Mouse (Mus musculus) liver, embryonic 12.5 days (tissue): ENCODE measurements at regions not wholly inside any gene's neighbourhood (a gene's known extent, or its start where the extent isn't known, plus 50 kb on each side); places are given as distances from the start of the nearest gene placed in this dataset.

Experiments
- ATAC-seq: fragments of 200-750 bp; cut with Nextera tagmentation; 2 replicates; pipeline ENCODE4 v1.8.0; 2017; ENCODE audit warnings: moderate number of reproducible peaks, mild to moderate bottlenecking, moderate library complexity
- H3K27ac ChIP-seq: fragments of 300-500 bp; sonication (generic); 2 replicates; pipeline ENCODE4 v1.5.1; 2016; ENCODE audit warnings: mild to moderate bottlenecking
- H3K27me3 ChIP-seq: fragments of 300-500 bp; sonication (generic); replicated peaks from 2 replicates; pipeline ENCODE4 v1.6.1; 2016; ENCODE audit warnings: mild to moderate bottlenecking, moderate library complexity
- H3K36me3 ChIP-seq: fragments of 300-500 bp; sonication (generic); 2 replicates; pipeline ENCODE4 v1.6.1; 2016; ENCODE audit warnings: mild to moderate bottlenecking, moderate library complexity
- H3K4me1 ChIP-seq: fragments of 300-500 bp; sonication (generic); 2 replicates; pipeline ENCODE4 v1.6.1; 2016
- H3K4me2 ChIP-seq: fragments of 300-500 bp; sonication (generic); 2 replicates; pipeline ENCODE4 v1.6.1; 2016; ENCODE audit warnings: mild to moderate bottlenecking, moderate library complexity
- H3K4me3 ChIP-seq: fragments of 300-500 bp; sonication (generic); 2 replicates; pipeline ENCODE4 v1.5.1; 2016; ENCODE audit warnings: mild to moderate bottlenecking, moderate library complexity
- H3K9ac ChIP-seq: fragments of 300-500 bp; sonication (generic); 2 replicates; pipeline ENCODE4 v1.6.1; 2016; ENCODE audit warnings: mild to moderate bottlenecking, moderate library complexity
- H3K9me3 ChIP-seq: fragments of 300-500 bp; sonication (generic); replicated peaks from 2 replicates; pipeline ENCODE4 v1.6.1; 2016; ENCODE audit warnings: mild to moderate bottlenecking, moderate library complexity
- WGBS: fragments of 180-500 bp; shearing (Covaris S2); methylation state at CpG from one replicate; pipeline ENCODE4 v1.1.7; 2016; ENCODE audit not compliant: insufficient replicate concordance; 5-methylcytosine and 5-hydroxymethylcytosine counted together

DNA sequence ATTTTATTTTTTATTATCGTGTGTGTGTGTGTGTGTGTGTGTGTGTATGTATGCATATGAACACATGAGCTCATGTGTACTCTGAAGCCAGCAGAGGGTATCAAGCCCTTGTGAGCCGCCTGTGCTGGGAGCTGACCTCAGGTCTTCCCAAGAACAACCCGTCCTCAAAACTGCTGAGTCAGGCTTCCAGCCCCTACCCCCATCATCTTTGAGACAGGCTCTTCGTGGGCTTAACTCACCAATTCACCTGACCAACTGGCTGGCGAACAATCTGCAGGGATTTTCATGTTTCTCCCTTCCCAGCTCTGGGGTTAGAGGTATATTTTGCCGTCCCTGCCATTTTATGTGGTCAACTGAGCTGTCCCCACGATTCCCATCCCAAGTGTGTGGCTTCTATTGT, 107.7 kb upstream of the Ubr2 start:
- 53% methylated on average over 7 of the region's 7 CpGs for WGBS
- Histone ChIP-seq H3K4me1 (no peaks in the 10 kb centered on the region), H3K4me3 (no peak overlapping the region), H3K9me3 (no peaks in the 10 kb centered on the region), H3K27ac (no peak overlapping the region), H3K4me2 (no peak overlapping the region), H3K36me3 (no peaks in the 10 kb centered on the region), H3K9ac (no peak overlapping the region), H3K27me3 (no peaks in the 10 kb centered on the region)
- ATAC-seq = no peak

GRCm38 (mm10) chr17:47115754-47116153, 105.4 kb upstream of the Ubr2 start:
- no peak for ATAC-seq
- Histone ChIP-seq H3K4me2 (no peak overlapping the region), H3K9me3 (no peaks in the 10 kb centered on the region), H3K27me3 (no peaks in the 10 kb centered on the region), H3K4me3 (no peak overlapping the region), H3K27ac (no peak overlapping the region), H3K4me1 (no peaks in the 10 kb centered on the region), H3K36me3 (no peaks in the 10 kb centered on the region), H3K9ac (no peak overlapping the region)
- WGBS = 39% methylated on average over 13 of the region's 13 CpGs

GRCm38 (mm10) chr17:47115141-47115540, 104.8 kb upstream of the Ubr2 start:
- no peaks in the 10 kb centered on the region for H3K27me3 ChIP-seq
- no peak for ATAC-seq
- H3K27ac ChIP-seq = no peak overlapping the region

GRCm38 (mm10) chr17:47114736-47115135, 104.4 kb upstream of the Ubr2 start:
- WGBS = 73% methylated on average over 7 of the region's 7 CpGs
- Histone ChIP-seq H3K36me3 (no peaks in the 10 kb centered on the region), H3K4me3 (no peak overlapping the region), H3K9me3 (no peaks in the 10 kb centered on the region), H3K27ac (no peak overlapping the region), H3K4me2 (no peak overlapping the region), H3K27me3 (no peaks in the 10 kb centered on the region), H3K4me1 (no peaks in the 10 kb centered on the region), H3K9ac (no peak overlapping the region)
- ATAC-seq = no peak

More at GRCm38 (mm10) chr17:47115141-47115540, 104.8 kb upstream of the Ubr2 start:
- WGBS = 73% methylated on average over 5 of the region's 5 CpGs
- Histone ChIP-seq H3K4me1 (no peaks in the 10 kb centered on the region), H3K4me3 (no peak overlapping the region), H3K9ac (no peak overlapping the region), H3K4me2 (no peak overlapping the region), H3K36me3 (no peaks in the 10 kb centered on the region), H3K9me3 (no peaks in the 10 kb centered on the region)

DNA sequence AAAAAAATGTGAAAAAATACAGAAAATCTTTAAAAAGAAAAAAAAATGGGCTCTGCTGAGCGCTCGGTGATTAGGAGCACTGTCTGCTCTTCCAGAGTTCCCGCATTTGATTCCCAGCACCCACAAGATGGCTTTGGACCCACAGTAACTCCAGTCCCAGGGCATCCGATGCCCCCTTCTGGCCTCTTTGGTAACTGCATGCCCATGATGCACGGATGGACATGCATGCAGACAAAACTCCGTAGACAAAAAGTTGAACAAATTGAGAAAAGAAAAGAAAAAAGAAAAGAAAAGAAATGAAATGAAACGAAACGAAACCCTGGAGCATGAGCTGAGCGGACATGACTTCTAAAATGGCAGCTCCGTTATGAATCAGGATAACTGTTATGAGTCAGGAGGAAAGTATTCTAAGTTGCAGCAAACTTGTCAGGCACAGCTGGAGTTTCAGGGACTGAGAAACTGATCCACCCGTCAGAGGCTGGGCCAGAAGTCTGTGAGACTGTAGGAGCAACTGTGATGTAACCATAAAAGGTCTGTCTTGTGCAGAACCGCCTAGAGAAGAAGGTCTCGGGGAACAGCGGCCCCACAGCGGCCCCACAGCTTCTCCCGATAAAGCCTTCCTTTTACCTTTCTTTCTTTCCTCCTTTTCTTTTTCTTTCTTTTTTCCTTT, 102.3 kb upstream of the Ubr2 start:
- no peak for ATAC-seq
- H3K4me3 ChIP-seq = no peak overlapping the region
- WGBS = 79% methylated on average over 16 of the region's 16 CpGs

DNA sequence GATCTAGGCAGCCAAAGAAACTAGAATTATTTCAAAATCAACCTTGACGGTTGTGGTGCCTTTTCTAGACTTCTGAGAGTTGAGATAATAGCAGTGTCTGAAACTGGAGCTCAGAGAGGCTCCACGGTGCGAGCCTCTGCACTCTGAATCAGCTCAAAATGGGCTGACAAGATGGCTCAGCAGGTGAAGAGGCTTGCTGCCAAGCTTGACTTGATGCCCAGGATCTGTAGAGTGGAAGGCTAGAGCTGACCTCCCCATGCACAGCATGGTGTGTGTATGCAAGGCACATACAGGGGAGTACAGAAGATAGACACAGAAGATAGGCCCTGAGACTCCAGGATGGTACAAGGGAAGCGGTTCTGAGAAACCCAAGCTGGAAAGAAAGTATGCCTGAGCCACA, 100.5 kb upstream of the Ubr2 start:
- Histone ChIP-seq H3K36me3 (no peaks in the 10 kb centered on the region), H3K9me3 (no peaks in the 10 kb centered on the region), H3K27ac (no peak overlapping the region), H3K9ac (no peak overlapping the region), H3K4me3 (no peak overlapping the region), H3K27me3 (no peaks in the 10 kb centered on the region), H3K4me2 (no peak overlapping the region), H3K4me1 (no peaks in the 10 kb centered on the region)
- WGBS = 72% methylated on average over 4 of the region's 4 CpGs
- no peak for ATAC-seq

More for the DNA sequence above, 102.3 kb upstream of the Ubr2 start:
- no peaks in the 10 kb centered on the region for H3K9me3 ChIP-seq
- H3K4me1 ChIP-seq = no peaks in the 10 kb centered on the region
- H3K36me3 ChIP-seq = no peaks in the 10 kb centered on the region
- no peaks in the 10 kb centered on the region for H3K27me3 ChIP-seq
- no peak overlapping the region for H3K9ac ChIP-seq
- no peak overlapping the region for H3K4me2 ChIP-seq
- H3K27ac ChIP-seq = no peak overlapping the region

DNA sequence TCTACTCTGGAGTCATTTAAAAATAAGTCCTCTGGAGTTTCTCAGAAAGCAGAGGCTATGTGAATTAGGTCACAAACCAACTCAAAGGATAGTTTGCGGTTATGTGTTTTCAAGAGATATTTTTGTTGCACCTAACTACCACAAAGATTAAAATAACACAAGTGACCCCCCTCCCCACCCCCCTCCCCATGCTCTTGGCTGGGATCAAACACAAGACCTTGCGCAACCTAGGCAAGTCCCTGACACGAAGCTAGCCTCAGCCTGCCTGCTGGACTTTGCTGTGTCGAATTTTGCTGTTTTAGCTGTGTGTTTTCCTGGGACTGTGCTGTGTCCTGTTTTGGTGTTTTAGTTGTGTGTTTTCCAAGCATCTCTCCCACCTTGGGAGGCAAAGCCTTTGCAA, 94.0 kb upstream of the Ubr2 start:
- H3K4me1 ChIP-seq = no peaks in the 10 kb centered on the region; the same call in 1 of the 2 replicates
- 64% methylated on average over 4 of the region's 4 CpGs for whole genome bisulfite sequencing

GRCm38 (mm10) chr17:47095191-47095590, 84.8 kb upstream of the Ubr2 start:
- H3K27me3 ChIP-seq = 0 out of 2 replicates have a peak, but pooled peaks cover 6% of the 10 kb centered on the region
- no peaks in the 10 kb centered on the region for H3K36me3 ChIP-seq
- H3K9ac ChIP-seq = no peak overlapping the region
- 0 out of 2 replicates have a peak, but pooled peaks cover 1% of the 10 kb centered on the region for H3K9me3 ChIP-seq
- ATAC-seq = no peak
- no peak overlapping the region for H3K27ac ChIP-seq
- H3K4me2 ChIP-seq = no peak overlapping the region
- WGBS = 63% methylated on average over 3 of the region's 3 CpGs
- H3K4me1 ChIP-seq = no peaks in the 10 kb centered on the region
- H3K4me3 ChIP-seq = no peak overlapping the region

More for the DNA sequence above, 94.0 kb upstream of the Ubr2 start:
- ATAC-seq = no peak
- Histone ChIP-seq H3K4me2 (no peak overlapping the region), H3K4me3 (no peak overlapping the region), H3K27me3 (0 out of 2 replicates have a peak, but pooled peaks cover 6% of the 10 kb centered on the region), H3K9me3 (no peaks in the 10 kb centered on the region), H3K27ac (no peak overlapping the region), H3K9ac (no peak overlapping the region), H3K36me3 (no peaks in the 10 kb centered on the region)

GRCm38 (mm10) chr17:47092076-47092475, 81.7 kb upstream of the Ubr2 start:
- H3K27ac ChIP-seq = no peak overlapping the region
- H3K4me2 ChIP-seq = no peak overlapping the region
- no peaks in the 10 kb centered on the region for H3K27me3 ChIP-seq
- no peaks in the 10 kb centered on the region for H3K4me1 ChIP-seq
- no peaks in the 10 kb centered on the region for H3K36me3 ChIP-seq
- no peak for ATAC-seq
- no peak overlapping the region for H3K9ac ChIP-seq
- no peak overlapping the region for H3K4me3 ChIP-seq
- 81% methylated on average over 9 of the region's 9 CpGs for WGBS
- peaks cover 20% of the 10 kb centered on the region; the same call in 1 of the 2 replicates for H3K9me3 ChIP-seq

DNA sequence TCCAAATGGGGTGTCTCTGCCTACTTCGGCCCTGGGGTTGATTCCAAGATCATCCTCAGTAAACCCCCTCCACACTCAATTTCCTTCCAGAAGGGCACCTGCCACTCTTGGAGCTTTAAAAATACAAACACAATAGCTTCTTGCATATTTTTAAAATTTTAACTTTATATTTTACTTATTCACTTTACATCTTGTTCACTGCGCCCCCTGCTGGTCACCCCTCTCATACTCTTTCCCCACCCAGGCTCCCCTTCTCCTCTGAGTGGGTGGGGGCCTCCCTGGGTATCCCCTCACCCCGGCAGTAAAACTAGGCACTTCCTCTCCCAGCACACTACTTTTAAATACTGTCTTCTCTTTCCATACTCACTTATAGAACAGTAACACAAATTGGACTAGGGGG, 79.4 kb upstream of the Ubr2 start:
- H3K27me3 ChIP-seq = no peaks in the 10 kb centered on the region
- H3K27ac ChIP-seq = no peak overlapping the region
- H3K4me1 ChIP-seq = no peaks in the 10 kb centered on the region
- WGBS = 61% methylated on average over 3 of the region's 3 CpGs
- no peak overlapping the region for H3K4me3 ChIP-seq
- ATAC-seq = no peak
- H3K36me3 ChIP-seq = no peaks in the 10 kb centered on the region
- H3K9ac ChIP-seq = no peak overlapping the region
- H3K9me3 ChIP-seq = peaks cover 26% of the 10 kb centered on the region
- H3K4me2 ChIP-seq = no peak overlapping the region

DNA sequence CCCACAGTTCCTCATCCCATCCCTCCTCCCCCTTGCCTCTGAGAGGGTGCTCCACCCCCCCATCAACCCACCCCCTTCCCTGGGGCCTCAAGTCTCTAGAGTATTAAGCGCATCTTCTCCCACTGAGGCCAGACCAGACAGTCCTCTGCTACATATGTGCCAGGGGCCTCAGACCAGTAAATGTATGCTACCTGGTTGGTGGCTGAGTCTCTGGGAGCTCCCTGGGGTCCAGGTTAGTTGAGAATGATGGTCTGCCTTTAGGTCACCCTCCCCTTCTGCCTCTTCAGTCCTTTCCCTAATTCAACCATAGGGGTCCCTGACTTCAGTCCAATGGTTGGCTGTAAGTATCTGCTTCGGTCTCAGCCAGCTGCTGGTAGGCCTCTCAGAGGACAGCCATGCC, 58.9 kb upstream of the Ubr2 start:
- no peak overlapping the region for H3K27ac ChIP-seq
- H3K36me3 ChIP-seq = no peaks in the 10 kb centered on the region
- ATAC-seq = no peak
- 83% methylated on average over 2 of the region's 2 CpGs for WGBS
- no peak overlapping the region for H3K9ac ChIP-seq
- H3K4me3 ChIP-seq = no peak overlapping the region
- H3K4me2 ChIP-seq = no peak overlapping the region
- no peaks in the 10 kb centered on the region for H3K9me3 ChIP-seq
- no peaks in the 10 kb centered on the region for H3K27me3 ChIP-seq
- no peaks in the 10 kb centered on the region for H3K4me1 ChIP-seq

DNA sequence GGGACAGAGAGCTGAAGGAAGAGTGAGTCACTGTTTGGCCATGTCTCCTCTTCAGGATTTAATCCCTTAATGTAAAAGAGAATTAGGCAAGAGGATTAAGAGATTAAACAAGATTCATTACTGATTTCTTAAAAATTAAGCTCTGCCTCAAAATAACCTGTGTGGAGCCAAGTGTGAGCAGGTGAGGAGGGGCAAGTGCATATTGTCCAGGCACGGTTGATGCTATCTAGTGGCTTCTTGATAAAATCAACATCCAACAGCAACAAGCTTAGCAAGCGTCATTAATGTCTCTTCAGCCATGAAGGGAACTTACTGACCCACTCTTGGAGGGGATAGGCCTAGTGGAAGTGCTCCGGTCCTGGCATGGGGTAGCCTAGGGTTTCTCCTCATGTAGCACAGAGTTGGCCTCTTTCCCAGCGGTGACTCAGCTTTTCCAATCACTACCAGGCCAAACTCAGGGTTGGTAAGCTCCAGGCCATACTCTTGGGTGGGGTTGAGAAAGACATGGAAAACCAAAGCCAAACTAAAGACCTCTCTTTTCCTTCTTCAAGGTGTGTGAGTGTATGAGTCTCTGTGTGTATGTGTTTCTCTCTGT, 55.0 kb upstream of the Ubr2 start:
- Histone ChIP-seq H3K27ac (no peak overlapping the region), H3K36me3 (no peaks in the 10 kb centered on the region), H3K4me1 (no peaks in the 10 kb centered on the region), H3K9ac (no peak overlapping the region), H3K9me3 (no peaks in the 10 kb centered on the region), H3K4me3 (no peak overlapping the region), H3K4me2 (no peak overlapping the region), H3K27me3 (no peaks in the 10 kb centered on the region)
- WGBS = 58% methylated on average over 4 of the region's 4 CpGs
- no peak for ATAC-seq
